Mouse (Mus musculus): ENCODE measurements around the gene Myrip. TPM values are rescaled to one million over a fixed set of nuclear protein-coding genes. Genes with fewer than 3 reads are reported as not detected.

Gene Myrip
- polyA plus RNA-seq, 1 experiment, result not detected

- Histone ChIP-seq H3K79me3 (ENCODE audit: low read depth) (no peaks in the 10 kb centered on the region), H3K79me2 (ENCODE audit: control insufficient read depth, insufficient read depth) (no peaks in the 10 kb centered on the region), H3K27me3 (ENCODE audit: control insufficient read depth, insufficient read depth, insufficient read length) (peaks cover 10% of the 10 kb centered on the region), H3ac (ENCODE audit: control insufficient read depth, insufficient read length, low read depth) (no peak overlapping the region), H3K4me3 (ENCODE audit: insufficient read depth, poor library complexity, severe bottlenecking) (no peak overlapping the region), H3K36me3 (ENCODE audit: control insufficient read depth, insufficient read depth) (no peaks in the 10 kb centered on the region)
- no peak for TF ChIP-seq MYOG (IDR thresholded peaks at IDR 0.05; ENCODE audit: control insufficient read depth, extremely low read depth, insufficient read length)
- TF ChIP-seq MAX (IDR thresholded peaks at IDR 0.05), result no peak
- no peak for TF ChIP-seq USF1 (IDR thresholded peaks at IDR 0.05; ENCODE audit: low read depth)
- no peak for TF ChIP-seq CEBPB (IDR thresholded peaks at IDR 0.05; ENCODE audit: low read depth)
- no peak for TF ChIP-seq CTCF (IDR thresholded peaks at IDR 0.05; ENCODE audit: control insufficient read depth, insufficient read depth, insufficient read length)
- no peak for TF ChIP-seq MYOD1 (IDR thresholded peaks at IDR 0.05; ENCODE audit: control insufficient read depth, insufficient read length, low read depth)
Observed at GRCm38 (mm10) chr9:120351061-120351460, 49.7 kb downstream of the Myrip start.

GRCm38 (mm10) chr9:120351474-120351873 is 50.2 kb downstream of the Myrip start:
- Histone ChIP-seq H3K27me3 (ENCODE audit: control insufficient read depth, insufficient read depth, insufficient read length) (peaks cover 10% of the 10 kb centered on the region), H3ac (ENCODE audit: control insufficient read depth, insufficient read length, low read depth) (no peak overlapping the region), H3K79me2 (ENCODE audit: control insufficient read depth, insufficient read depth) (no peaks in the 10 kb centered on the region), H3K36me3 (ENCODE audit: control insufficient read depth, insufficient read depth) (no peaks in the 10 kb centered on the region), H3K4me3 (ENCODE audit: insufficient read depth, poor library complexity, severe bottlenecking) (no peak overlapping the region), H3K79me3 (ENCODE audit: low read depth) (no peaks in the 10 kb centered on the region)
- TF ChIP-seq CEBPB (IDR thresholded peaks at IDR 0.05; ENCODE audit: low read depth) (no peak), CTCF (IDR thresholded peaks at IDR 0.05; ENCODE audit: control insufficient read depth, insufficient read depth, insufficient read length) (no peak), FOSL1 (IDR thresholded peaks at IDR 0.05; ENCODE audit: insufficient read depth, low read length, poor library complexity, severe bottlenecking) (no peak), MAX (IDR thresholded peaks at IDR 0.05) (no peak), USF1 (IDR thresholded peaks at IDR 0.05; ENCODE audit: low read depth) (no peak), MYOD1 (IDR thresholded peaks at IDR 0.05; ENCODE audit: control insufficient read depth, insufficient read length, low read depth) (no peak), MYOG (IDR thresholded peaks at IDR 0.05; ENCODE audit: control insufficient read depth, extremely low read depth, insufficient read length) (no peak)

GRCm38 (mm10) chr9:120353036-120353435 is 51.7 kb downstream of the Myrip start:
- Histone ChIP-seq H3ac (ENCODE audit: control insufficient read depth, insufficient read length, low read depth) (no peak overlapping the region), H3K36me3 (ENCODE audit: control insufficient read depth, insufficient read depth) (no peaks in the 10 kb centered on the region), H3K4me3 (ENCODE audit: insufficient read depth, poor library complexity, severe bottlenecking) (no peak overlapping the region), H3K79me2 (ENCODE audit: control insufficient read depth, insufficient read depth) (no peaks in the 10 kb centered on the region), H3K27me3 (ENCODE audit: control insufficient read depth, insufficient read depth, insufficient read length) (peaks cover 6% of the 10 kb centered on the region), H3K79me3 (ENCODE audit: low read depth) (no peaks in the 10 kb centered on the region)
- TF ChIP-seq CTCF (IDR thresholded peaks at IDR 0.05; ENCODE audit: control insufficient read depth, insufficient read depth, insufficient read length) (no peak), MYOG (IDR thresholded peaks at IDR 0.05; ENCODE audit: control insufficient read depth, extremely low read depth, insufficient read length) (no peak), MAX (IDR thresholded peaks at IDR 0.05) (no peak), USF1 (IDR thresholded peaks at IDR 0.05; ENCODE audit: low read depth) (no peak), MYOD1 (IDR thresholded peaks at IDR 0.05; ENCODE audit: control insufficient read depth, insufficient read length, low read depth) (no peak), CEBPB (IDR thresholded peaks at IDR 0.05; ENCODE audit: low read depth) (no peak)

GRCm38 (mm10) chr9:120353967-120354366 is 52.7 kb downstream of the Myrip start:
- Histone ChIP-seq H3ac (ENCODE audit: control insufficient read depth, insufficient read length, low read depth) (no peak overlapping the region), H3K27me3 (ENCODE audit: control insufficient read depth, insufficient read depth, insufficient read length) (peaks cover 2% of the 10 kb centered on the region), H3K36me3 (ENCODE audit: control insufficient read depth, insufficient read depth) (no peaks in the 10 kb centered on the region), H3K79me2 (ENCODE audit: control insufficient read depth, insufficient read depth) (no peaks in the 10 kb centered on the region), H3K79me3 (ENCODE audit: low read depth) (no peaks in the 10 kb centered on the region), H3K4me3 (ENCODE audit: insufficient read depth, poor library complexity, severe bottlenecking) (no peak overlapping the region)
- TF ChIP-seq MYOG (IDR thresholded peaks at IDR 0.05; ENCODE audit: control insufficient read depth, extremely low read depth, insufficient read length), result no peak
- no peak for TF ChIP-seq MAX (IDR thresholded peaks at IDR 0.05)
- TF ChIP-seq FOSL1 (IDR thresholded peaks at IDR 0.05; ENCODE audit: insufficient read depth, low read length, poor library complexity, severe bottlenecking), result no peak
- no peak for TF ChIP-seq CTCF (IDR thresholded peaks at IDR 0.05; ENCODE audit: control insufficient read depth, insufficient read depth, insufficient read length)
- no peak for TF ChIP-seq CEBPB (IDR thresholded peaks at IDR 0.05; ENCODE audit: low read depth)
- no peak for TF ChIP-seq USF1 (IDR thresholded peaks at IDR 0.05; ENCODE audit: low read depth)
- no peak for TF ChIP-seq MYOD1 (IDR thresholded peaks at IDR 0.05; ENCODE audit: control insufficient read depth, insufficient read length, low read depth)

GRCm38 (mm10) chr9:120354550-120355345 is 53.4 kb downstream of the Myrip start:
- no peak overlapping the region for H3ac ChIP-seq (ENCODE audit: control insufficient read depth, insufficient read length, low read depth)
- no peaks in the 10 kb centered on the region for H3K79me3 ChIP-seq (ENCODE audit: low read depth)
- no peaks in the 10 kb centered on the region for H3K79me2 ChIP-seq (ENCODE audit: control insufficient read depth, insufficient read depth)
- no peaks in the 10 kb centered on the region for H3K36me3 ChIP-seq (ENCODE audit: control insufficient read depth, insufficient read depth)
- no peak overlapping the region for H3K4me3 ChIP-seq (ENCODE audit: insufficient read depth, poor library complexity, severe bottlenecking)
- TF ChIP-seq USF1 (IDR thresholded peaks at IDR 0.05; ENCODE audit: low read depth) (no peak), MYOD1 (IDR thresholded peaks at IDR 0.05; ENCODE audit: control insufficient read depth, insufficient read length, low read depth) (no peak), CEBPB (IDR thresholded peaks at IDR 0.05; ENCODE audit: low read depth) (no peak), FOSL1 (IDR thresholded peaks at IDR 0.05; ENCODE audit: insufficient read depth, low read length, poor library complexity, severe bottlenecking) (no peak), MYOG (IDR thresholded peaks at IDR 0.05; ENCODE audit: control insufficient read depth, extremely low read depth, insufficient read length) (no peak), CTCF (IDR thresholded peaks at IDR 0.05; ENCODE audit: control insufficient read depth, insufficient read depth, insufficient read length) (no peak), MAX (IDR thresholded peaks at IDR 0.05) (no peak)
- H3K27me3 ChIP-seq (ENCODE audit: control insufficient read depth, insufficient read depth, insufficient read length), result no peaks in the 10 kb centered on the region
